Mouse (Mus musculus) embryonic stem cell, embryonic (primary cell): ENCODE measurements around the gene Ankrd13b.

Experiments
- CTCF ChIA-PET, 4 experiments: fragments of 300-600 bp in 2 of 4; fragments of 350-600 bp in 2 of 4; sonication (Branson Sonifier 250); formaldehyde crosslinking; loops; one replicate each; lab custom pipeline; 2022; ENCODE audit warnings: inconsistent platforms in 2 of 4; lab: Charles Lee
- POLR2A ChIA-PET, 4 experiments: fragments of 300-600 bp in 2 of 4; fragments of 350-600 bp in 2 of 4; sonication (Branson Sonifier 250); formaldehyde crosslinking; loops; one replicate each; lab custom pipeline; 2022; ENCODE audit warnings: antibody characterized with exemption in 4 of 4, inconsistent platforms in 1 of 4; lab: Charles Lee

Gene Ankrd13b

GRCm38 (mm10) chr11:77437026-77437425 lies 52.5 kb downstream of the Ankrd13b start:
- POLR2A ChIA-PET: no interaction called here
- CTCF ChIA-PET: interaction anchor here in 1 of 4 experiments (1.5 kb wide), 1 partner anchor 10 kb away, joined by 3 read pairs; no protein-coding TSS in a partner anchor

- CTCF ChIA-PET: interaction anchor here in 1 of 4 experiments (1.0 kb wide), 1 partner anchor 18 kb away, joined by 3 read pairs; no protein-coding TSS in a partner anchor
- POLR2A ChIA-PET: no interaction called here
Observed at GRCm38 (mm10) chr11:77428446-77428845, 61.0 kb downstream of the Ankrd13b start.

- CTCF ChIA-PET: interaction anchor here in 2 of 4 experiments (0.5 to 0.6 kb wide), 2 partner anchors 34 to 76 kb away, joined by 3 to 4 read pairs; no protein-coding TSS in a partner anchor
Observed at GRCm38 (mm10) chr11:77423175-77423859, 66.2 kb downstream of the Ankrd13b start.

More at GRCm38 (mm10) chr11:77423175-77423859, 66.2 kb downstream of the Ankrd13b start:
- POLR2A ChIA-PET: no interaction called here
